Mouse (Mus musculus): Measurements from ENCODE around the gene Gm29427.
"Not testable (repeated sequence)": the region's sequence is repeated elsewhere in the genome, so short reads cannot be mapped to it uniquely, and the experiment has no call there.

The Gm29427 gene

DNA sequence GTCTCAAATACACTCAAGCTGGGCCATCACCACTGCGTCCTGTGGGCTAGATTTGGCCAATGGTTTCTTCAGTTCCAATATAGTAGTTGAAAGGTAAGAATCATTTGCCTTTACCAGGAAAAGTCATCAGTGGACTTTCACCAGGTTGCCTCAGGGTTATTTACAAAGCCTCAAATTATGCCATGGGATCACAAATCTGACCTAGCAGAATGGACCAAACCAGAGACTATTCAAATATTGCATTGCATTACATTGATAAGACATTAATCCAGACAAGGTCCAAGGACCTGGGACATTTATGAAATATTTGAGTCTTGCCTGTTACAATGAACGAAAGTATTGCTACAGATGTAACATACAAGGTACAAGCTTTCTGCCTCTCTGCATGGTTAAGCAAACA is 37.0 kb downstream of the Gm29427 start:
- in situ Hi-C loops (cut with MboI, MseI) = no loop called here

DNA sequence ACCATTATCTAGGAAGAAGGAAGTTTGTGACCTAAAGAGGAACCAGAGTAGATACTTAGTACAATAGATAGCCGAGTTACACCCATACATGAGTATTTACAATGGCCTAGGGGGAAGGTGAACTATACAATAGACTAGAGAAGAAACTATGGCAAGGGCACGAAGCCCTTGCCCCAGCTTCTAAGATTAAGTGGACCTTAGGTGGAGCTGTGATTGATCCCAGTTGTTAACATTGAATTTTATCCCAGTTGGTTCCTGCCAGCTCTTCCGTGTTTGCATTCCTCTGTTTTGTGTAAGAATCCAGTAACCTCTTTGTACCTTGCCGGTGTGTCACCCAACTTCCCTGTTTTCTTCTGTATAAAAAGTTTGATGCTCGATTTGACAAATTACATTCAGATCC is 52.0 kb downstream of the Gm29427 start:
- in situ Hi-C loops (cut with MboI, MseI) = not testable (repeated sequence)

DNA sequence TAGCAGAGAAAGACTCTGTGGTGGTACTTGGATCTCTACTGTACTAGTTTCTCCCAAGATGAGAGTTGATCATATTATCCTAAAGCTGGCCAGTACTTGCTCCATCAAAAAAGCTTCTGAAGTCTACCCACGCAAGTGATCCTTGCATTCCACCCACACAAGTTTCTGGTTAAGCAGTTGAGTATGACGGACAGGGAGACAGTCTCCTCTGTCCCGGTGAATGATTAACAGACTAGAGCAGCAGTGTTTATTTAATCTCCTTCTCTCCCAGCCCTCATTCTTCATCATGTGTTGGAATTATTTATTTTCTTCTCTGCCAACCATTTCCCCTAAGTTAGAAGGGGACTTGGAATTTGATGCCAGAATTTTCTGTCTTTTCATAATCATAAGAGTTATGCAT is 54.1 kb downstream of the Gm29427 start, which contains the start of gene C4bp:
Gene C4bp, minus strand, starts transcription at position 179 of the 400 bp plus-strand sequence.
- in situ Hi-C loops (cut with MboI, MseI) = no loop called here

DNA sequence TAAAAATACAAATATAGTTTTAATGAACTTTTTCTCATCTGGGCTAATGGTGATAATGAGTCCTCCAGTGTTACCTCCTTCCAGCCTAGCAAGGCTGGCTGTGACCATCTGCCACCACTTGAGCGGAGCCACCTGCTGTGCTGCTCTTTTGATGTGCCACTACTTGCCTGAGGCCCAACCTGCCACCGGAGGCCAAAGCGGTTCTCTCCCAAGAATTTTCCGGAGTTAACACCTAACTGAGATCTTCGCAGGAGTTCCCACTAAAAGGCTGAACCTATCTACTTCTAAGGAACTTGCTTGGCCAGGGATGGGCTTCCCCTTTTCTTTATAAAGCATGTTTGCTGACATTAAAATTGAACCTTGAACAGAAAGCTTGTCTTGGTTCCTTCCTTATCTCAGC is 56.0 kb downstream of the Gm29427 start:
- in situ Hi-C loops (cut with MboI, MseI) = not testable (repeated sequence)

DNA sequence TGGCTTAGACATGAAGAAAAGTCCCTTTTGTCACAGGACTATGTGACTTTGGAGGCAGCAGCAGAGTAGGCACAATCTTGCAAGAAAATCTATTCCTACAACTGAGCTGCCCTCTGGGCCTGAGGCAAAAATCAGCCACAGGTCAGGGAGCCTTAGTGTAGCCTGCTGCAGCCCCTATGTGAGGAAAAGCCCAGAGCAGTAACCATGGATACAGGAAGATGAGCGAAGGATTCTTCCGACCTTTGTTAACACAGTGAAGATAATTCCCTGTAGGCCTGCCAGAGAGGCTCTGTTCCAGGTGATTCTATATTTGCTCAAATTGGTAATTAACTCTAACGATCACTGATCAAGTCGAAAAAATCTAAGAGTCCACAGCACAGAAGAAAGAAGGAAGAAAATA is 71.5 kb downstream of the Gm29427 start:
- in situ Hi-C loops (cut with MboI, MseI) = no loop called here

DNA sequence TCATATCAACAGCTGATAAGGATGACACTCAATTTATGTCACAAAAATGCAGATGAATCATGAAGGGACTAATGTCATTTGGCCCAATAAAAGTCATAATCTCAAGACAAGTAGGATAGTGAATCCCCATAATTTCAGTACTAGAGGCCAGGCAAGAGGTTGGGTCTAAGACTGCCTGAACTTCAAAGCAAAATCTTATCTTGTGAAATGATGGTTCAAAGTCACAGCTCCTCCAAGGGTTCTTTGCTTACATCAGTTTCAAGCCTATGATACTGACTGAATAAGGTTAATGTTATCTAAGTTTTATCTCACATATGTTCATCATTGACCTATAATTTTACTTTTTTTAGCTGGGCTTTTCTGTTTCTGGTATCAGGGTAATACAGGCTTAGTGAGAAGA is 74.6 kb downstream of the Gm29427 start:
- in situ Hi-C loops (cut with MboI, MseI) = no loop called here

DNA sequence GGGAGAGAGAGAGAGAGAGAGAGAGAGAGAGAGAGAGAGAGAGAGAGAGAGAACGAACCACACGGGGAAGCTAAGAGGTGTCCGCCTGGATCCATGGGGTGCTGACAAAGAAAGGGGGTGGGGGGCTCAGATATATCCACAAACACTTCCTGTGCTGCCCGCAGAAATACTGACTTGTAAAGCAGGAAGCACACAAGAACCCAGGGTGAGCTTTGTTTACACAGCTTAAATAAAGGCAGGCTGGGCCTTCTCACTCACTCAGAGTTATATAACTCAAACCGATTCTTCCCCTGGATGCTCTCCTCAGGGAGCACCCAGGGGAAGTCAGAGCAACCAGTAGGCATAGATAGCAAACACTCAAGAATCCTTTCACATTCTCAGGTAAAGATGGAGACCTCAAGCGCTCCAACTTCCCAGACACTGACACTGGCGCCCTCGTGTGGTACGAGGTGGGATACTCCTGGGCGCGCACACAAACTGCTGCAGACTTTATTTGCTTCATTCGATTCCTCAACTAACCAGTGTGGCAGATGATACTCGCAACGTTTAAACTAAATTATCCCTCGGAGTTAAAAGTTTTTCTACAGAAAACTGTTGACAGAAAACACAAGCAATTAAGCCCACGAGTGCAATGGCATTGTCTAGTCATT is 81.7 kb downstream of the Gm29427 start:
- in situ Hi-C loops (cut with MboI, MseI) = loop anchor here (5.0 kb wide), 1 partner anchor 82 kb away; no protein-coding TSS in a partner anchor

DNA sequence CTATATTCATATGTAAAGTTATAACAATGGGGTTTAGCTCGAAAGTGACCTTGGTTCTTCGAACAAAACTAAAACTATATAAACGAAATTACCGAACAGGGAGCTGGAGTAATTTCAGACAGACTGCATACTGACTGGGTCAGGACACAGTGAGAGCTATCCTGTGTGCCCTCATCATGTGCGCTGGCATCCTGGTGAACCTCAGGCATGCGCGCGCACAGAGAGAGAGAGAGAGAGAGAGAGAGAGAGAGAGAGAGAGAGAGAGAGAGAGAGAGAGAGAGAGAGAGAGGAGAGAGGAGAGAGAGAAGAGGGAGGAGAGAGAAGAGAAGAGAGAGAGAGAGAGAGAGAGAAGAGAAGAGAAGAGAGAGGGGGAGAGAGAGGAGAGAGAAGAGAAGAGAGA is 82.3 kb downstream of the Gm29427 start:
- in situ Hi-C loops (cut with MboI, MseI) = loop anchor here (5.0 kb wide), 1 partner anchor 81 kb away; no protein-coding TSS in a partner anchor

DNA sequence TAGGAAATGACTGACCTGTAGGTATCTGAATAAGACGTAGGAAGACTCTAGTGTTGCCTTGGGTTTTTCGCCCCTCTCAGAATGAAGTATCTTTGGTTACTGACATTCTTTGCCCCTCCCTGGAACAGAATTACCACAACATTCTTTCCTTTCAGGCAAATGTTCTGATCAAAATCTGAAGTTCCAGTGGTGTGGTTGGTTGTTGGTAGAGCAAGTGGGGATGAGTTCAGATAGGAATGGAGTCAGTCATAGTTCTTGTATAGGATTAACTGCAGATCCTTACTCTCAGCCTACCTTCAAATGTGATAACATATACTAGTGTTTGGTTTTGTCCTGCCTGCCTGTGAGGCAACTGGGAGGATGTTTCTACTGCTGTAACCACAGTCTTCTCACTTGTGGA is 86.1 kb downstream of the Gm29427 start, which contains the start of gene Zp3r:
Gene Zp3r, minus strand, starts transcription at position 101 of the 400 bp plus-strand sequence.
- in situ Hi-C loops (cut with MboI, MseI) = no loop called here

Data from T-helper 1 cell (primary cell).